Mouse (Mus musculus) gastrocnemius, postnatal 4 days (tissue): Measurements from ENCODE around the gene Itgb3bp. TPM values are rescaled to one million over a fixed set of nuclear protein-coding genes. Genes with fewer than 3 reads are reported as not detected.

Source experiments
- DNase-seq, 2 experiments: peaks; one replicate each; pipeline ENCODE4 v3.0.0; 2021 to 2022; ENCODE audit warnings: low spot score in 2 of 2, mixed read lengths in 2 of 2
- total RNA-seq, 2 experiments: library from RNA; stranded (reverse); gene quantifications; 2 replicates each; pipeline ENCODE4 v1.2.3; 2021

The Itgb3bp gene
- total RNA-seq, 2 experiments from 2014 or later, result 8.8 to 10.8 TPM

DNA sequence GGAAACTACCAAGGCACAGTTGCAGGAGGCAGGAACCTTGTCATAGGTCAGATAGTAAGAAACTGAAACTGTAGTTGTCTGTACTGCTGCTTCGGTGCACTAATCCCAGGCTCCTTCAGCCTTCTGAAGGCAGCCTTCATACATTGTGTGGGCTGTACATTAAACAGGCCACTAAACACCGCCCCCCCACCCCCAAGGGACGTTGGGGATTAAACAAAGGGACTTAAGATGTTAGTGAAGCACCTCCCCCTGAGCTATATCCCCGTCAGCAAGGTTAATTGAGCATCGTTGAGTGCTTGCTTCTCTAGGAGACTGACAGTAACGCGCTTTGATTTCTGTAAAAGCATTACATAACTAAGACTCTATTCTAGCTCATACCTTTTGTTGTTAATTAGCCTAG, 189.8 kb downstream of the Itgb3bp start:
- DNase-seq, result no peak

- no peak for DNase-seq
Observed at GRCm38 (mm10) chr4:99725914-99726451, 203.6 kb downstream of the Itgb3bp start.

DNA sequence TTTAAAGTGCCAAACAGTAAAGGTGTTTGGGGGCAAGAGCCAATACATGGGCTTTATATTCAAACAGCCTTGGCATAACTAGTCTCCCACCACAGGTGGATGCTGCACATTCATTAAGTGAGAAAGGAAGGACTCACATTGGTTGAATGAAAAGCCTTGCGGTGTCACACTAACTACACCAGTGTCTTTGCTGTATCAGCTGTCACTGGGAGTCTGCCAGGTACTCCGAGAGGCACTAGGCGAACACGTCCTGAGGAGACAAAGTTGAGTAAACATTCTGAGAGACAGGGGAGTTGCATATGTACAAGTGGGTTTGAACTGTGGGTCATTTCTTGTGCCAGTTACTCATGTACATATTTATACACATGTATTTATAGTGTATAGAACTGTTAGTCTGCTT, 205.3 kb downstream of the Itgb3bp start:
- no peak for DNase-seq

DNA sequence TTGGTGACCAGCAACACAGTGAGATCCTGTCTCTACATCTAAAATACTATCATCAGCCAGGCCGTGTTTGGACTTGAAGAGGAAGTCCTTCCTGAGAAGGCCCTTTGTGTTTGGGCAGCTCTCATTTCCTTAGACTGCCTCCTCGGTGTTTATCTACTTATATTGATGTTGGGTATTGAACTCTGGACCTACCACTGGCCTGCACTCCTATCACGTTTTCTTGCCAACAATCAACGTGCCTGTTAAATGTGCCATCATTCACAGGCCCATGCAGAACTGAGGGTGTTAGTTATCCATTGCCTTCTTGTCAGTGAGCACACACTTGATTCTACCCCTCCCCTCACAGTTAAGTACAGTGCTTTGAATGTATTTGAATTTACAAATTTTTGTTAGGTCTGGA, 211.7 kb downstream of the Itgb3bp start:
- no peak for DNase-seq

DNA sequence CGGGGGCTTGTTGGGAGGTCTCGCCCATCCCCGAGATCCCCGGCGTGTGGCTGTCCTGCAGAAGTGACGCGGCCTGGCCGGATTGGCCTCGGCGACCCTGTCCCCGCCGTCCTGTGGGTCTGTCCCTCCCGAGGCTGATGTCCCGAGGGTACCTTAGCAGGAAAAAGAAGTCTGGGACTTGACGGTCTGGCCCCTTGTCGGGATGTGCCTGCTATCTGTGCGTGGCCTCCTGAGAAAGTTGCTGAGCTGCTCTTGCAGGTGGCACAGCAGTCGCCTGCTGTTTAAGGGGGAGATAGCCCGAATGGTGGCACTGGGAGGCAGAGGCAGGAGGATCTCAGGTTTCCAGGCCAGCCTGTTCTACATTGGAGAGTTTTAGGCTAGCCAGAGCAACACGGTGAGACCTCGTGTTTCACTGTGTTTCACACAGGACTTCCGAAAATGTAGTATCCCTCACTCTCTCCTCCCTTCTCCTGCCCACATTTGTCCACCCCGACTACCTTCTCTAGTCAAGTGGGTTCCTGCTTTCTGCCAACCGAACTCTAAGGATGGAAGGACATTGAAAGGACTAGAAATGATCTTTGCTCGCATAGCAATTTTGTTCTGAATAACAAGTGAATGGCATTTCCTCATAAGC, 213.7 kb downstream of the Itgb3bp start:
- no peak for DNase-seq

Other genes starting within 250 kb of the Itgb3bp start
- 10 to 100 TPM; 19.1 to 19.3 TPM for gene Alg6, start 214.1 kb downstream of the Itgb3bp start, total RNA-seq
- 1 to 10 TPM; 4.7 to 6.6 TPM for gene Efcab7, start 100.6 kb downstream of the Itgb3bp start, total RNA-seq
- gene Pgm1, start 399 bp downstream of the Itgb3bp start, total RNA-seq, result 100 to 1,000 TPM; 498 to 511 TPM
- 10 to 100 TPM in 1 of 2 experiments, 1 to 10 TPM in 1; 9.6 to 10.7 TPM for gene Ror1, start 166.0 kb upstream of the Itgb3bp start, total RNA-seq